Mouse (Mus musculus): Measurements from ENCODE around the gene Rdh1.

- TF ChIP-seq CTCF (conservative IDR thresholded peaks at IDR 0.05; ENCODE audit: insufficient read depth, insufficient read length, low read depth, low read length) (no peak), POLR2A (IDR thresholded peaks at IDR 0.05; ENCODE audit: low read depth, low read length) (no peak)
These were observed 22.6 kb upstream of the Rdh1 start for GRCm38 (mm10) chr10:127736916-127737315.
